Mouse (Mus musculus) mouse trophoblast stem cell (cell line): ENCODE results near the gene Ccdc141.

Experiments used
- in situ Hi-C, 2 experiments: fragments of 300-500 bp; cut with MseI, MboI; formaldehyde crosslinking; loops; 2 replicates in 1 of 2; 3 replicates in 1 of 2; pipeline ENCODE4 v1.15.1; 2025

Gene Ccdc141

DNA sequence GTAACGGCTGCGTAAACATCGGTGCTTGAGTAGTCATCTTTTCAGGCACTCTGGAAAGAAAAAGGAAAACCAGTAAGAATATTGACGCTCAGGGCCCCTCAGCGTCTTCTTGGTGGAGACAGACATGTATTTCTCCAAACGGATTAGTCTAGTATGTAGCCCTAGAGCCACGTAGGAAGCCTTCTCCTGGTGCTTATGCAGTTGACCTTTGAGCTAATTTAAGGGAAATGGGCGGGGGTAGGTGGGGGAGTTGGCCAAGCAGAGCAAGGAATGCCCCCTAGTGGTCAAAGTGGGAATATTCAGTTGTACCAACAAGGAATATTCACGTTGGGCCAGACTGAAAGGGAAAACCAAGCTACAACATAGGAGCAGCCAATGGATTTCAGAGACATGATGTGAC lies 190.3 kb downstream of the Ccdc141 start:
- in situ Hi-C loops = no loop called here

DNA sequence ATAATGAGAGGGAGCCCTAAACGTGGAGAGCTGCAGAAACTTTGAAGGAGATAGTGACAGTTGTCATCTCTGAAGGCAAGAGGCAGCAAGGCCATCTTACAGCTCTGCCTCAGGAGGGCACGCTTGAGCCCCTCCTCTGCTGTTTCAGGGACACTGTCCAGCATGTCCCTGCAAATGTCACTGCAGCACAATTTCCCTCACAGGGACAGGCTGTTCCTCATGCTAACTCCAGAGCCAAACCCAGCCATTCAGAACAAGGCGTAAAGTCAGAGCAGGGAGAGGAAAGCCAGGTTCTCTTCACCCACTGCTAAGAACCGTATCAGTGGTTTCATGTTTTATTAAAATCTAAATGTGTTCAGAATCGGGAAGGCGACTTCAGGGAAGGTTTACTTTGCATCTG lies 192.8 kb downstream of the Ccdc141 start:
- in situ Hi-C loops = loop anchor here in 1 of 2 experiments (10.0 kb wide), 1 partner anchor 367 kb away; no protein-coding TSS in a partner anchor

DNA sequence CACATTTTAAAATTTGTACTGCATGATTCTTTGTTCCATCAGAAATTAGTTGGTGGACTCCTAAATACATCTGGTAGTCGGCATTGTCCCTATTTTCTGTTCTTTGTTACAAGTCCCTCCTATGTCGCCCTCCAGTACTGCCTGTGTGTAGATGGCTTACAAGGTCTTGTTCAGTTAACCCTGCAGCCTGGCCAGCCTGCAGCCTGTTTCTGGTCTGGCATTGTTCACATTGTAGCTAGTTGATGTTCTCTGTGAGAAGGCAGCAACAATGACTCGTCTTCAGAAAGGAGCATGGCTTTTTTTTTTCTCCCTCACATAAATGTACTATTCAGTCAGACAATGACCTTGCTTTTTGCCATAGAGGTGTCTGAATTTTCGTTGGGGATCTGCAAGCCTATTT lies 198.4 kb downstream of the Ccdc141 start:
- in situ Hi-C loops = loop anchor here in 1 of 2 experiments (10.0 kb wide), 1 partner anchor 373 kb away; no protein-coding TSS in a partner anchor

DNA sequence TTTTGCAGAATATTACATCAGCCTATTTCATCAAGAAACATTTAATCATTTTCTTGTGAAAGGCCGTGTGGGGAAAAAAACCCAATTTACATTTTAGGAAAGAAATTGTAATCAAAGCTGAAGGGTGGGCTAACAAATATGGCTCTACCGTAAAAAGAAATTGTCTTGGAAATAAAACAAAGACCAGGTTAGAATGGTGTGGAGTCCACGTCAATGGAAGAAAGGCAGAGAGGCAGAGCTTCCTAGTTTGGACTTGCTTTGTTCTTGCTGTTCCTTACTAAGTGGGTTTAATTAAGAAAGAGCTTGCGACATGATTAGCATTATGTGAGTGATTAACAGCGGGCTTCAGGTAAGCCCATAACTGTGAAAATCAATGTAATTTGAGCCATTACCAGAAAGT lies 199.4 kb downstream of the Ccdc141 start:
- in situ Hi-C loops = loop anchor here in 1 of 2 experiments (10.0 kb wide), 1 partner anchor 374 kb away; no protein-coding TSS in a partner anchor

DNA sequence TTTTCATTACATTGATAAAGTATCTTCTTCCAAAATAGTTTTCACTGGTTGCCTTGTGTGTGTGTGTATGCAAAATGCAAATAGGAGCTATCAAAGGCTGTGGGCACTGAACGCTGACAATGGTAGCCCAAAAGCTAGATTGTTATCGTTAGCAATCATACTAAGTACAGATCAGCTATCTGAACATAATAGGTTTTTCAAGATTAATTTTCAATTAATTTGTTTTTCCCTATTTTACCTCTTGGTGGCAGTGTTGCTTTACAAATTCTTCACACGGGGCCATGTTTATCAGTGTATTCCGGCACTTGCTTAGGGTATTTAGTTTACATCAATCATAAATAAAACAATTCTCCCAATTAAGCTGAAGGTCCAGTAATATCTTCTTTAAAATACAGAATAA lies 199.8 kb downstream of the Ccdc141 start:
- in situ Hi-C loops = loop anchor here in 1 of 2 experiments (10.0 kb wide), 1 partner anchor 374 kb away; no protein-coding TSS in a partner anchor

DNA sequence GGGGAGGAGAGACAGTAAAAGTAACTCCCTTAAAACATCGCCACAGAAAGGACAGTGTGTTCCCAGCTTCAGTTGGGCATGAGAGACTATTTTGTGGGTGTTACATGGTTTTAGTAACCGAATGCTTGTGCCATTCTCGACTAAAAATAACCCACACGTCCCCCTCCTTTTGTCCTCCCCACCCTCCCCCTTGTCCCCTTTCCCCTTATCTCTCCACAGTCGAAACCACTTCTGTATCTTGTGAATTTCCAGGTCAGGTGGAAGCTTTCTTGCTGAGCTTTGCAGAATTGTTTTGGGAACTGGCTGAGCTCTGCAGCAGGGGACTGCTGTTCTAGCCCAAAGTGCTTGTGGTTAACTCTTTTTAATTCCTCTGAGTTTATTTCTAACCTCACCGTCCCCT lies 200.2 kb downstream of the Ccdc141 start:
- in situ Hi-C loops = loop anchor here in 1 of 2 experiments (10.0 kb wide), 1 partner anchor 375 kb away; no protein-coding TSS in a partner anchor

DNA sequence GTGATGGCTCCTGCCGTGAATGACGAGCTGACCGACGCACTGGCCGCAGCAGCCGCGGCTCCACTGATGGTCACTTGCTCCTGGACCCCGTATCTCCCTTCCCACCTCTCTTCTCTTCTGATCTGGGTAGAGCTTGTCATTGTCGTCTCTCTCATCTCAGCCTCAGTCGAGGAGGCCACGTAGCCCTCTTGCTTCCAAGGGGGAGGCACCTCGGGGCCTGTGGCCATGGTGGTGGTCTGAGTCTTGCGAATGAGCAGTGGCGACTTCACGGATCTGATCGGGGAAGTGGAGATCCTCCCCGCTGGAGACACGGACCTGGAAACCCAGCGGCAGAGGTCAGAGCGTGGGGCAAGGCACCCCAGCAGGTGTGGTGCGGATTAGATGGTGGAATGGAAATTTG lies 200.8 kb downstream of the Ccdc141 start:
- in situ Hi-C loops = loop anchor here in 1 of 2 experiments (10.0 kb wide), 1 partner anchor 375 kb away; no protein-coding TSS in a partner anchor

DNA sequence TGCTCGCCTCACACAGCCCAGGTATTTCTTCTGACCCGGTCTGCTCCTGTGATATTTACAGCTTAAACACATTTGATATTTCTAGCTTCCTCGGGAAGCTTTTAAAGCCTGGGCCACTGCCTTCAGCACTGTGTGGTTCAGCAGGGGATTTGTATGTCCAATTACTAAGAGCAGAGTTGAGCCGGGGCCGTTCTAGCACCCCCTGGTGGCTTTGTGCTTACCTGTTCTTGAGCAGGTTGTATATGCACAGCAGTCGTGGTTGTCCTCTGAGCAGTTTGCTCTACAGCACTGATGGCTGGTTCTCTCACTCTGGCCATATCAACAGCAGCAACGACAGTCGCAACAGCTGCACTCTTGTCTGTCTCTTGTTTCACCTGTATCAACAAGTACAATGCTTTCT lies 201.5 kb downstream of the Ccdc141 start:
- in situ Hi-C loops = no loop called here

DNA sequence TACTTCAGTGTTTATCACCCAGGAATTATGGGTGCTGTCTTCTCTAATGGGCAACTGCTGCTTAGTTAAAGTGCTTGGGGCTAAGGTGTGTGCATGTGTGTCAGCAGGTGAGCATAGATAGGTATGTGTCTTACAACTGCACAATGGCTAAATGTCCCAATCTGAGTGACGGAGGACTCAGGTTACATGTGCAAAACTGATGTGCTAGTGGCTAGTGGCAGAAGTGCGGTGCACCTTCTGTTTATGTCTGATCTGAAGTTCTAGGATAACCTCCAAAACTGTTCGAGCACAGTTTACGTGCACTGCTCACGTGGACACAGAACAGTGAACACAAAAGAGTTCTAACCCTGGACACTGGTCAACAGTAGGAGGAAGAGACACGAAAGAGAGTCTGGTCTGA lies 203.9 kb downstream of the Ccdc141 start:
- in situ Hi-C loops = no loop called here

DNA sequence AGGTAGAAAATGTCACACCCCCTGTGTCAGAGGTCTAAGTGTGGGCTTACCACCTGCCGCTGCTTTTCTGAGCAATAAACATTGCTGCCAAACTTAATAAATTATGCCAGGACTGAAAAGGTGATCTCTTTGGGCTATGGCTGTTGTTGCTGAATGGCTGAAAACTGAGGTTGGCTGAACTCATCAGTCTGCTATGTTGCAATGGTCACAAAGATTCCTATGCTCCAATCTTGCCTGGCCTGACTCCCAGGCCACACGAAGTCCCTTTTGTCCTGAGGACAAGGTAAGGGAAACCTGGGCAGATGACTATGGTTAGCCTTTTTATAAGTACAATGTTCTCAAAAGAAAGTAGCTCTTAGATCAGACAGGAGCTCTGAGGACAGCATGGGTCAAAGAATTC lies 204.4 kb downstream of the Ccdc141 start:
- in situ Hi-C loops = no loop called here

DNA sequence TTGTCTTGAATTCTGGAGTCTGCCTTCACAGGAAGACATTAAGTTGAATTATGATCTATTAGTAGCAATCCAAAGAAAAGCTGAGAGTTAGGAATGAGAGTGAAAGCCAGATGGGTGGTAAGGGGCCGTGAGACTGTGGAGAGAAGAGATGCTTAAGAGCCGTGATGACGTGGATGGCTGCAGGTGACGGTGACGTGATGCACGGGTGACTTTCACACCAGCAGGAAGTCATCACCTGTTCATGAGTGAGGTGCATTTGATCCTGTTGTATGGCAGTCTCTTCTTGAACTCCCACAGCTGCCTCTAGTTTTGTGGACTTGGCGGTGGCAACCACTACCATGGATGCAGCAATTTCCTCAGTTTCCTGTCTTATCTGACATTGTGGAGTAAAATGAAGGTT lies 204.9 kb downstream of the Ccdc141 start:
- in situ Hi-C loops = no loop called here

DNA sequence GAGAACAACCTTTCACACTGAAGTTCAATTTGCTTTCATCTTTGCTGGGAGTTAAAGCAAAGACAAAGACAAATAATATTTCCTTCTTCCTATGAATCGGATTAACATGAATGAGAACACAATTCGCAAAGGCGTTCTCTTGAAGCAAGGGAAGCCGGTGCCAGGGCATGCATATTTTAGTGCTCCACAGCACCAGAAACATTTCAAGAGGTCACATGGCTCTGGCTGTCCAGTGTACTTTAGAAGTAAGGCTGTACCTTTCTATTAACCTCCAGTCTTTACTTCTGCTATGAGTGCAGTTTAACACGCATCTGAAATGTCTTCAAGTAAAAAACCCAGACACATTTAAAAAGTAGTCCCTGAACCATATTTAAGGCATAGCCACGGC lies 208.4 kb downstream of the Ccdc141 start:
- in situ Hi-C loops = no loop called here

DNA sequence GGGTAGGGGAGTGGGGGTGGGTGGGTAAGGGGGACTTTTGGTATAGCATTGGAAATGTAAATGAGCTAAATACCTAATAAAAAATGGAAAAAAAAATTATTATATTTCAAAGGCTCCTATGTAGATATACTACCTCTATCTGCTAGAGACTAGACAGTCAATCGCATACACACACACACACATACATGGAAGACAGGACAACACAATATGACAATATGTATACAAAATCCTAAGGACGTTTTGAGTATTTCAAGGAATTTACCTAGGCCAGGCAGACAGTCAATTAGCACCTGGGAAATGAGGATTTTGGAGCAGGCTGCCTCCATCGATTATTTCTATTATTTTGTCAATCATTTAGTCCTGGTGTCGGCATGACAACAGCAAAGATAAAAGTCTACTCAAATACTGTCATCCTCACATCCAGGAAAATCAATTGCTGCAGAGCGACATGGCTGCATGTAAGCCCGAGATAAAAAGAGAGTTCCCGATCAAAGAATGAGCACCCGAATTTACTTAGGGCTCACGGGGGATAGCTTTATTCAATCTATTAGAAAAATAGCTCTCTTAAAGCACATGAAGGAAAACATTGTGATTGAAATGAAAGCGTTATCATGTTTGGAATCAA lies 208.9 kb downstream of the Ccdc141 start:
- in situ Hi-C loops = no loop called here
